Mouse (Mus musculus): ENCODE data around the gene Mief2. TPM values are rescaled to one million over a fixed set of nuclear protein-coding genes. Genes with fewer than 3 reads are reported as not detected.

Gene Mief2
- 10 to 100 TPM in 1 of 2 experiments, 1 to 10 TPM in 1; 8.7 to 17.1 TPM for polyA plus RNA-seq (2012; fragmentation: generic; extraction: Trizol)

DNA sequence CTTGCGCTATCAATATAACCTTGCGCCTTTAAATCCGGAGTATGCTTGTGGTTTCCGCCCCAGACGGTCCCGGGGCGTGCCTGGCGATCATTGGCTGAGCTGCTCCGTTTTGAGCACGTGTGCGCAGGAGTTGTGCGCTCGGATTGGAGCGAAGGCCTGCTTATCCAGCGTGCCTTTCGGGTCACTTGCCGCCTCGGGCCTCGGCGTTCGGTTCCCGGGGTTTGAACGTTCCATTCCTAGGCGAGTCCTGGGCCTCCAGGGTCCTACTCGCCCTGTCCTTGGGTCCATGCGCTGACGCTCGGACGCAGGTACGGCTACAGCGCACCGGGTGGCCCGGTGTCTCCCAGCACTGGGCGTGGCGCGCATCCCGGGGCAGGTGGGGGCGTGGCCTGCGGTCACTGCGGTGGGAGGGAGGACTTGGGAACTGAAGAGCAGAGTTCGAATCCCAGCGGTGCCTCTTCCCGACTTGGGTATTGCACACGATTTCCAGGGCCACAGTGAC, at the start of gene Mief2:
TSS of gene Mief2 (plus strand) at position 139 of the 502 bp plus-strand sequence.

GRCm38 (mm10) chr11:60699524-60700075, 28.6 kb upstream of the Mief2 start, which contains the start of gene Llgl1:
Llgl1 (plus strand) TSS chr11:60699723.

GRCm38 (mm10) chr11:60726601-60727391, 1.4 kb upstream of the Mief2 start, which contains the start of gene Flii:
Flii (minus strand) TSS chr11:60727263.

DNA sequence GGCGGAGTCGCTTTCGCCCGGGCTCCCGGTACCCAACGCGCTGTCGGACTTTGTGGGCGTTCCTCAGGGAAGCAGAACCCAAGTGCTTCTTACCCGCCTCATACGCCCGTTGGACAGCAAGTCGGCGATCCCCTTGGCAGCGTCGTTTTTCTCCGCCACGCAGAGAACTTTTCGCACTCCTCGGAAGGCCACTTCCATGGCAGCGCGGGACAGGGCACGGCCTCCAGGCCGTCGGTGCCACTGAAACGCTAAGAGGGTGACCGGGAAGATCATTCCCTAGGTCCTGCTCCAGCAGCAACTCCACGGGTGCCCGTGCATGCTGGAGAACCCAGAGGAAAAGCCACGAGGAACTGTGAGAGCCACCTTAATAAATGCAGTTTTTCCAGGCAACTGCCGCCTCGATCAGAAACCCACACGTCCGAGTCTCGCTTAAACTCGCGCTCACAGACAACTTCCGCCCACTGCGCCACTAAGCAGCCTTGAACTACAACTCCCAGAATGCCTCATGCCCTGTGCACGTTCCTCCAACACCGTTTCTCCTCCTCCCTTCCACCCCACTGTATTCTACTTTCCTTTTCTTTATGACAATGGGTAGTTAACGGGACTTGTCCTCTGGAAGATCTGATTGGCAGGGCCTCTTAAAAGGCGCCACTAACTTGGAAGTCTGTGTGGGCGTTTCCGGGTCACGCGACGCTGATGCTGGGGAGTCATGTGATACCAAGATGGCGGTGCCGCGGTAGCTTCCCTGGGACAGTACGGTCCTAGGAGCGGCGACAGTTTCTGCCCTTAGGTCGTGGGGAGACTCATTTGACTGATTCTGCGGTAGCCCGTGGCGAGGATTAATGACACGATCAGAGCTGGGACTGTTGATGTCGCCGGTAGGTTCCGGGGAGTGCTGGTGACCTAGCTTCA, 48.9 kb downstream of the Mief2 start, which contains the start of the genes Top3a and Smcr8:
TSS of gene Top3a (minus strand) at position 537 of the 912 bp plus-strand sequence.
TSS of gene Smcr8 (plus strand) at position 696 of the 912 bp plus-strand sequence.

Other genes with a start within 250 kb of the Mief2 start
- 10 to 100 TPM in 1 of 2 experiments, 1 to 10 TPM in 1; 3.2 to 18.2 TPM for gene Alkbh5, start 192.0 kb upstream of the Mief2 start, polyA plus RNA-seq (2012; fragmentation: generic; extraction: Trizol)
- 10 to 100 TPM; 17.3 to 50.5 TPM for gene Llgl1, start 28.7 kb upstream of the Mief2 start, polyA plus RNA-seq (2012; fragmentation: generic; extraction: Trizol)
- gene Flii, start 1.1 kb upstream of the Mief2 start, polyA plus RNA-seq (2012; fragmentation: generic; extraction: Trizol) = 100 to 1,000 TPM; 211 to 261 TPM
- gene Top3a, start 49.0 kb downstream of the Mief2 start, polyA plus RNA-seq (2012; fragmentation: generic; extraction: Trizol) = 1 to 10 TPM; 3.2 to 6.6 TPM
- gene Smcr8, start 49.1 kb downstream of the Mief2 start, polyA plus RNA-seq (2012; fragmentation: generic; extraction: Trizol) = 1 to 10 TPM; 1.1 to 5.6 TPM
- gene Shmt1, start 83.3 kb downstream of the Mief2 start, polyA plus RNA-seq (2012; fragmentation: generic; extraction: Trizol) = 10 to 100 TPM in 1 of 2 experiments, 1 to 10 TPM in 1; 5.5 to 31.4 TPM
- 10 to 100 TPM; 47.5 to 50.5 TPM for gene Dhrs7b, start 102.2 kb downstream of the Mief2 start, polyA plus RNA-seq (2012; fragmentation: generic; extraction: Trizol)
- 10 to 100 TPM; 47.4 to 52.3 TPM for gene Tmem11, start 150.9 kb downstream of the Mief2 start, polyA plus RNA-seq (2012; fragmentation: generic; extraction: Trizol)
- 10 to 100 TPM in 1 of 2 experiments, 1 to 10 TPM in 1; 3.7 to 30.6 TPM for gene Natd1, start 186.4 kb downstream of the Mief2 start, polyA plus RNA-seq (2012; fragmentation: generic; extraction: Trizol)
- gene Map2k3, start 203.6 kb downstream of the Mief2 start, polyA plus RNA-seq (2012; fragmentation: generic; extraction: Trizol) = 100 to 1,000 TPM in 1 of 2 experiments, 10 to 100 TPM in 1; 95.4 to 113 TPM

All from C3H10T1/2 (cell line).